Mouse (Mus musculus) lung, embryonic 15.5 days (tissue): ENCODE data around the gene Creb5. TPM values are rescaled to one million over a fixed set of nuclear protein-coding genes. Genes with fewer than 3 reads are reported as not detected.

ENCODE experiments used
- ATAC-seq: fragments of 200-750 bp; cut with Nextera tagmentation; 2 replicates; pipeline ENCODE4 v1.8.0; 2017; ENCODE audit warnings: moderate number of reproducible peaks, borderline replicate concordance; ENCODE audit not compliant: low FRiP score, low TSS enrichment; ENCODE audit errors: extremely low read depth
- H3K27ac ChIP-seq: fragments of 300-500 bp; sonication (generic); 2 replicates; pipeline ENCODE4 v1.5.1; 2015; ENCODE audit warnings: moderate library complexity, mild to moderate bottlenecking, inconsistent platforms
- H3K27me3 ChIP-seq: fragments of 300-500 bp; sonication (generic); 2 replicates; pipeline ENCODE4 v1.6.1; 2015; ENCODE audit warnings: inconsistent platforms
- H3K36me3 ChIP-seq: fragments of 300-500 bp; sonication (generic); 2 replicates; pipeline ENCODE4 v1.6.1; 2015; ENCODE audit warnings: inconsistent platforms
- H3K4me1 ChIP-seq: fragments of 300-500 bp; sonication (generic); 2 replicates; pipeline ENCODE4 v1.6.1; 2015; ENCODE audit warnings: inconsistent platforms
- H3K4me2 ChIP-seq: fragments of 300-500 bp; sonication (generic); 2 replicates; pipeline ENCODE4 v1.6.1; 2015; ENCODE audit warnings: inconsistent platforms, mild to moderate bottlenecking, moderate library complexity
- H3K4me3 ChIP-seq: fragments of 300-500 bp; sonication (generic); 2 replicates; pipeline ENCODE4 v1.5.1; 2015; ENCODE audit warnings: mild to moderate bottlenecking, inconsistent platforms
- H3K9ac ChIP-seq: fragments of 300-500 bp; sonication (generic); 2 replicates; pipeline ENCODE4 v1.6.1; 2015; ENCODE audit warnings: inconsistent platforms
- H3K9me3 ChIP-seq: fragments of 300-500 bp; sonication (generic); 2 replicates; pipeline ENCODE4 v1.6.1; 2016; ENCODE audit warnings: inconsistent platforms
- WGBS: fragments of 180-500 bp; shearing (Covaris S2); methylation state at CpG from one replicate; pipeline ENCODE4 v1.1.7; 2015; 5-methylcytosine and 5-hydroxymethylcytosine counted together
- polyA plus RNA-seq: library from polyadenylated mRNA; unstranded; fragments of >200 nt; fragmentation: Nextera tagmentation; extraction: Ambion mirVana; gene quantifications from 2 replicates; pipeline ENCODE4 v1.2.1, GENCODE M21; 2015

The Creb5 gene
- polyA plus RNA-seq, 1 experiment from 2014 or later = 5.8 TPM

DNA sequence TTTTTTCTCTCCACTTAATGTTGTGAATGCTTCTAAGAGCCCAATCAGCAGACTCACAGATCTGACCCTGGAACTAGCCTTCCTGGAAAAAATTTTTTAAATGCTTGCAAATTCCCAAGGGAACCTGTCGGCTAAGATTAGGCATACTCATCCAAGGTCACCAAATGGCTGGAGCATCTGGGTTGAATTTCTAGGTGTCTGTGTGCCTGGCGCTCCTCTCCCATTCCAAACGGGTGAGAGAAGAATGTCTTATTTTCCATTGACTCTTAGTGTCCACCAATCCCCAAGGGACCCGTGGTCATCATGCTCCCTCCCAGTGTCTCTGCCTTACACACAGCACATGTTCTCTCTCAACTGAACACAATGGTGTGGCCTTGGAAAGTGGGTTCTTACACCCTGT, 244.4 kb downstream of the Creb5 start:
- Histone ChIP-seq H3K9ac (no peak overlapping the region), H3K36me3 (no peaks in the 10 kb centered on the region), H3K27me3 (no peaks in the 10 kb centered on the region), H3K27ac (no peak overlapping the region), H3K4me2 (no peak overlapping the region), H3K9me3 (no peaks in the 10 kb centered on the region), H3K4me3 (no peak overlapping the region), H3K4me1 (no peaks in the 10 kb centered on the region)
- no peak for ATAC-seq
- 90% methylated on average over 4 of the region's 4 CpGs for WGBS

GRCm38 (mm10) chr6:53537530-53537929, 250.5 kb downstream of the Creb5 start:
- H3K4me2 ChIP-seq = no peak overlapping the region
- H3K27ac ChIP-seq = no peak overlapping the region
- no peaks in the 10 kb centered on the region for H3K9me3 ChIP-seq
- H3K9ac ChIP-seq = no peak overlapping the region
- H3K4me1 ChIP-seq = no peaks in the 10 kb centered on the region
- no peaks in the 10 kb centered on the region for H3K36me3 ChIP-seq
- WGBS = 86% methylated on average over 4 of the region's 4 CpGs
- ATAC-seq = no peak
- H3K4me3 ChIP-seq = no peak overlapping the region
- H3K27me3 ChIP-seq = no peaks in the 10 kb centered on the region

GRCm38 (mm10) chr6:53541798-53542197, 254.7 kb downstream of the Creb5 start:
- no peak for ATAC-seq
- H3K9ac ChIP-seq = no peak overlapping the region
- H3K4me2 ChIP-seq = no peak overlapping the region
- H3K27ac ChIP-seq = no peak overlapping the region
- 87% methylated on average over 5 of the region's 5 CpGs for WGBS
- no peaks in the 10 kb centered on the region for H3K9me3 ChIP-seq
- H3K36me3 ChIP-seq = no peaks in the 10 kb centered on the region
- peaks cover 12% of the 10 kb centered on the region; the same call in 1 of the 2 replicates for H3K4me1 ChIP-seq
- no peak overlapping the region for H3K4me3 ChIP-seq
- no peaks in the 10 kb centered on the region for H3K27me3 ChIP-seq

GRCm38 (mm10) chr6:53545483-53545900, 258.4 kb downstream of the Creb5 start:
- Histone ChIP-seq H3K36me3 (no peaks in the 10 kb centered on the region), H3K4me3 (no peak overlapping the region), H3K27me3 (no peaks in the 10 kb centered on the region), H3K27ac (peak overlapping the region; percentile 39; the same call in 1 of the 2 replicates), H3K9ac (no peak overlapping the region), H3K4me1 (peaks cover 20% of the 10 kb centered on the region; the same call in 1 of the 2 replicates), H3K4me2 (no peak overlapping the region), H3K9me3 (no peaks in the 10 kb centered on the region)
- WGBS = 22% methylated on average over 2 of the region's 2 CpGs
- ATAC-seq = no peak

DNA sequence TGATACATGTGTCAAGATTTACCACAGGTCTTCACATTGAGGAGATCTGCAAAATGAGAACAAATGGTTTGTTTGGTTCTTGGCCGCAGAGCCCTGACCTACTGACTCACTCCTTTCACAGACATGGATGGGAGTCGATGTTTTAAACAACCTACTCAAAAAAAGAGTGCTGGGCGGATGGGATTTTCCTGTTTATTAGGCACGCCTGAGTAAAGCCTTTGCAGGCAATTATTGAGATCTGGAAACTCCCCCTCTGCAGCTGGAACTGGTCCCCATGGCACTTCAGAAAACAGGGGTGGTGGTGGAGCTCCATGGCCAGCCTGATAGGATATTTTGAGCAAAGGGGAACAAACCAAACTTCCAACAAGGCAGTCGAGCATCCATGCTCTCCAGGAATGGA, 258.9 kb downstream of the Creb5 start:
- no peak overlapping the region for H3K27ac ChIP-seq

DNA sequence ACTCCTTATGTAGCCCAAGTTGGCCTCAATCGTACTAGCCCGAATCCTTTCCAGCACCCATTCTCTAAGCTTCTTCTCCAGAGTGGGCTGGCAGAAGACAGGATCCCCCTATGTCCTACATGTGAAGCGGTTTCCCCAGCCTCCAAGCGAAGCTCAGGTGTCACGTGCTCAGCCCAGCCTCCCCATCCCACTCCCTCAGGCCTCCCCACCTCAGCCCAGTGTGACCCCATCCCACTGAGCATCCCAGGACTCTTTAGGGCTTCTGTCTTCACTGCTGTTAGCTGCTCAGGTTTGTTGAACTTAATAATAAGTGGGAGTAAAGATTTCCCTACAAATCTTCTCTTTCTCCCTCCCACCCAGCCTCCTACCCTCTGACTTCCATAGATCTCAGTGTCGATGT, 261.2 kb downstream of the Creb5 start:
- 67% methylated on average over 6 of the region's 6 CpGs for WGBS

More for the DNA sequence above, 258.9 kb downstream of the Creb5 start:
- Histone ChIP-seq H3K36me3 (no peaks in the 10 kb centered on the region), H3K4me3 (no peak overlapping the region), H3K9me3 (no peaks in the 10 kb centered on the region), H3K27me3 (no peaks in the 10 kb centered on the region), H3K4me2 (no peak overlapping the region), H3K4me1 (peaks cover 20% of the 10 kb centered on the region; the same call in 1 of the 2 replicates), H3K9ac (no peak overlapping the region)
- no peak for ATAC-seq
- 28% methylated on average over 5 of the region's 5 CpGs for WGBS

DNA sequence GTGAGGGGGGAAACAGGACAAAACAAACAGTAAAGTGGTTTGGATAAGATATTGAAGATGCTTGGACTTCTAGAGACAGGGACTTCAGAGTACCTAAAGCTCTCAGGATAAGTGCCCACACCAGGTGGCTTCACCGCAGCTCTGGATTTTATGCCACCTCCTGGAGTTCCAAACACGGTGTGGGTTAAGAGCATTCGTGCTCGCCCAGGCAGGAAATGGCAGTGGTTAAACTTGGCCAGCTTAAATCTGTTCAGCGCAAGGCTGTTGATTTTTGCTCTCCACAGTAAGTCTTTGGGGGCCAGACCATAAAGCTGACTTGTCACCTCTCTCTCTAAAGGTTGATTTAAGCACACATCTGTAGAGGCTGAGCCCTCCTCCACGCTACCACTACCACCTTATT, 262.3 kb downstream of the Creb5 start:
- no peak overlapping the region for H3K4me3 ChIP-seq
- ATAC-seq = no peak
- H3K4me2 ChIP-seq = no peak overlapping the region
- peak overlapping the region; percentile 29; the same call in 1 of the 2 replicates for H3K27ac ChIP-seq
- H3K9me3 ChIP-seq = no peaks in the 10 kb centered on the region
- no peak overlapping the region for H3K9ac ChIP-seq
- peaks cover 20% of the 10 kb centered on the region; the same call in 1 of the 2 replicates for H3K4me1 ChIP-seq
- WGBS = 38% methylated on average over 6 of the region's 6 CpGs
- H3K36me3 ChIP-seq = no peaks in the 10 kb centered on the region
- no peaks in the 10 kb centered on the region for H3K27me3 ChIP-seq

More for the DNA sequence above, 261.2 kb downstream of the Creb5 start:
- H3K4me3 ChIP-seq = no peak overlapping the region
- no peaks in the 10 kb centered on the region for H3K9me3 ChIP-seq
- no peaks in the 10 kb centered on the region for H3K27me3 ChIP-seq
- H3K27ac ChIP-seq = no peak overlapping the region
- H3K9ac ChIP-seq = no peak overlapping the region
- ATAC-seq = no peak
- H3K36me3 ChIP-seq = no peaks in the 10 kb centered on the region
- H3K4me1 ChIP-seq = peaks cover 20% of the 10 kb centered on the region; the same call in 1 of the 2 replicates
- H3K4me2 ChIP-seq = no peak overlapping the region

- Histone ChIP-seq H3K36me3 (no peaks in the 10 kb centered on the region), H3K9ac (no peak overlapping the region), H3K4me2 (no peak overlapping the region), H3K4me3 (no peak overlapping the region), H3K27ac (no peak overlapping the region), H3K9me3 (no peaks in the 10 kb centered on the region), H3K27me3 (no peaks in the 10 kb centered on the region), H3K4me1 (peaks cover 11% of the 10 kb centered on the region)
- ATAC-seq = no peak
- WGBS = 10% methylated on average over 6 of the region's 6 CpGs
Observed at GRCm38 (mm10) chr6:53556050-53556449, 269.0 kb downstream of the Creb5 start.

DNA sequence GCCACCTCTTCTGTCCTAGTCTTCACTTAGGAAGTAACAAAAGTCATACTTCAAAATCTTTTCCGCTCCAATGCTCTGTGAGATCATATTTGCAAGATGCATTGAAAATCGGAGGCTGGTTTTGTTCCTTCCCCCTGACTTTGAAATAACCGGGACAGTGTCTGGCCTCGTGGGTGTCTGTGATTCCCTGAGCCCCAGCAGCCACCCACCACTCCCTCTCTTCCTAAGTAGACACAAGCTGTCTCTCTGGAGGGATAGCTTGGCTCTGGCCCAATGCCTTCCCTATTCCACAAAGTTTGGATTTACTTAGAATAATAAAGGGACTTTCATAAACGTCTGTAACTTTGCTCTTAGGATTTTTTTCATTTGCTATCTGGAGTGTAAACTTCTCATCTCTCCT, 273.9 kb downstream of the Creb5 start:
- H3K9me3 ChIP-seq = no peaks in the 10 kb centered on the region
- H3K36me3 ChIP-seq = no peaks in the 10 kb centered on the region
- no peaks in the 10 kb centered on the region for H3K27me3 ChIP-seq
- no peak overlapping the region for H3K4me2 ChIP-seq
- no peak for ATAC-seq
- no peak overlapping the region for H3K4me3 ChIP-seq
- 31% methylated on average over 5 of the region's 5 CpGs for WGBS
- H3K9ac ChIP-seq = no peak overlapping the region
- peaks cover 12% of the 10 kb centered on the region for H3K4me1 ChIP-seq
- no peak overlapping the region for H3K27ac ChIP-seq

- H3K4me3 ChIP-seq = no peak overlapping the region
- no peak overlapping the region for H3K4me2 ChIP-seq
- ATAC-seq = no peak
- H3K36me3 ChIP-seq = no peaks in the 10 kb centered on the region
- peaks cover 16% of the 10 kb centered on the region for H3K4me1 ChIP-seq
- no peak overlapping the region for H3K9ac ChIP-seq
- 63% methylated on average over 7 of the region's 7 CpGs for WGBS
- H3K27me3 ChIP-seq = no peaks in the 10 kb centered on the region
- no peak overlapping the region for H3K27ac ChIP-seq
- H3K9me3 ChIP-seq = no peaks in the 10 kb centered on the region
Observed at GRCm38 (mm10) chr6:53562586-53562985, 275.5 kb downstream of the Creb5 start.

DNA sequence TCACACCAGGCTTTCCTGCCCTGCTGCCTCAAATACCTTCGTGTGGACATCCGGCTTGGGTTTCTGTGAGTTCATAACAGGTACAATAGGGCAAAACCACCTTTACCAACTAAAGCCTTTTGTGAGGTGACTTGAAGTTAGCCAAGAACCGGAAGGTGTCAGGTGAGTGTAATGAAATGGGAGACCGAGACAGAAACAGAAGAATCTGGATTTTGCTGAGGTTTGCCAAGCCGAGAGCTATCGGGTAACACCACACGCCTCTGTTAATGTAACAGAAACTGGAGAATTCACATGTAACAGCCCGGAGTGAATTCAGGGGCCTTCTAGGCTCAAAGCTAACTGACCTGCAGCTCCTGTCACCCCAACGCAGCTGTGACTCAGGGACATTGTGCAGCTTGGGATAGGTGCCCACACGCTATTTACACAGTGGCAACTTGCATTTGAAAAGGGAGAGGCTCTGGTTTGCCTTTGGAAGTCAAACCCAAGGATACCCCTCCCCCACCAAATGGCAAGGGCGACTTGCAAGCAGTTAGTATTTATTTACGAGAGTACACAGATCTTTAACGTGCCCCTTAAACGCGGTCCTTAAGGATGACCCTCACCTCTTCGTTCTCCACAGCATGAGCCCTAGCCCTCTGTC, 276.6 kb downstream of the Creb5 start:
- H3K9ac ChIP-seq = no peak overlapping the region
- H3K4me3 ChIP-seq = no peak overlapping the region
- 50% methylated on average over 16 of the region's 16 CpGs for WGBS
- no peaks in the 10 kb centered on the region for H3K27me3 ChIP-seq
- H3K9me3 ChIP-seq = no peaks in the 10 kb centered on the region
- H3K36me3 ChIP-seq = no peaks in the 10 kb centered on the region
- no peak for ATAC-seq
- H3K4me1 ChIP-seq = peaks cover 16% of the 10 kb centered on the region
- H3K27ac ChIP-seq = no peak overlapping the region
- no peak overlapping the region for H3K4me2 ChIP-seq

DNA sequence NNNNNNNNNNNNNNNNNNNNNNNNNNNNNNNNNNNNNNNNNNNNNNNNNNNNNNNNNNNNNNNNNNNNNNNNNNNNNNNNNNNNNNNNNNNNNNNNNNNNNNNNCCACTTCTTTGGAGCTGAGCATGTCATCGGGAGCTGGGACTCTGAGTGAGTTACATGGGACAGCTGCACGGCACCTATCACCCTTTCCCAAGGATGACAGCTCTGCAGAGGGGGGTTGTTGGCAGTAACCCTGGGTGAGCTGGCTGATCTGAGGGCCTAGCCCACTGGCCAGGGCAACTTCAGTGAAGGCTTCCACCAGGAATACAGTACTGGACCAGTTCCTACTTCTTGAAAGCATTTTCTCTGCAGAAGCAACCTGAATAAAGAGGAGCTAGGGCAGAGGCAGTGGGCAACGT, 282.4 kb downstream of the Creb5 start:
- no peak overlapping the region for H3K9ac ChIP-seq
- WGBS = 41% methylated on average over 3 of the region's 3 CpGs
- ATAC-seq = no peak
- no peak overlapping the region for H3K4me3 ChIP-seq
- H3K9me3 ChIP-seq = no peaks in the 10 kb centered on the region
- peaks cover 36% of the 10 kb centered on the region for H3K4me1 ChIP-seq
- H3K27ac ChIP-seq = no peak overlapping the region
- no peaks in the 10 kb centered on the region for H3K27me3 ChIP-seq
- H3K4me2 ChIP-seq = no peak overlapping the region
- H3K36me3 ChIP-seq = no peaks in the 10 kb centered on the region
